Mouse (Mus musculus): ENCODE measurements around the gene Gm2237. TPM values are rescaled to one million over a fixed set of nuclear protein-coding genes. Genes with fewer than 3 reads are reported as not detected.

Gm2237 gene
- polyA plus RNA-seq (2015; fragmentation: Nextera tagmentation; extraction: Ambion mirVana), result 0.36 and 0.79 TPM in 2 replicates

GRCm38 (mm10) chr14:19584804-19585667 lies at the start of gene Gm2237:
Gene Gm2237, minus strand, starts transcription at chr14:19585135.

GRCm38 (mm10) chr14:19602481-19602880 lies 17.5 kb upstream of the Gm2237 start, which contains the start of gene Gm5458:
Gene Gm5458, minus strand, starts transcription at chr14:19602581.

GRCm38 (mm10) chr14:19549863-19550262 lies 35.1 kb downstream of the Gm2237 start, which contains the start of gene Gm2244:
Gene Gm2244, minus strand, starts transcription at chr14:19549963.

Other genes starting within 250 kb of the Gm2237 start
- 1.2 and 2.6 TPM in 2 replicates for gene Gm21738, start 166.2 kb downstream of the Gm2237 start, polyA plus RNA-seq (2015; fragmentation: Nextera tagmentation; extraction: Ambion mirVana)
- gene Gm2244, start 35.2 kb downstream of the Gm2237 start, polyA plus RNA-seq (2015; fragmentation: Nextera tagmentation; extraction: Ambion mirVana), result not detected in 2 replicates
- gene Gm5458, start 17.4 kb upstream of the Gm2237 start, polyA plus RNA-seq (2015; fragmentation: Nextera tagmentation; extraction: Ambion mirVana), result not detected in 2 replicates
- gene Nid2, start 166.1 kb upstream of the Gm2237 start, polyA plus RNA-seq (2015; fragmentation: Nextera tagmentation; extraction: Ambion mirVana), result 10.6 and 18.6 TPM in 2 replicates
- 98.5 and 101 TPM in 2 replicates for gene Rtraf, start 238.7 kb upstream of the Gm2237 start, polyA plus RNA-seq (2015; fragmentation: Nextera tagmentation; extraction: Ambion mirVana)

Measured in spleen, postnatal 0 days (tissue).